Mouse (Mus musculus): ENCODE results near the gene Mvb12a. TPM values are rescaled to one million over a fixed set of nuclear protein-coding genes. Genes with fewer than 3 reads are reported as not detected.

Mvb12a gene
- total and polyA plus RNA-seq, 3 experiments, result 64.7 to 230 (median 74.4) TPM

- DNase-seq, result no peak
Observed at GRCm38 (mm10) chr8:71526272-71526671, 16.4 kb upstream of the Mvb12a start.

- DNase-seq, result no peak
Observed at GRCm38 (mm10) chr8:71527162-71527870, 15.4 kb upstream of the Mvb12a start.

GRCm38 (mm10) chr8:71528362-71529073, 14.2 kb upstream of the Mvb12a start:
- DNase-seq, result no peak

- peak; percentile 38 for DNase-seq
Observed at GRCm38 (mm10) chr8:71530735-71531467, 11.8 kb upstream of the Mvb12a start.

GRCm38 (mm10) chr8:71534263-71534810, 8.4 kb upstream of the Mvb12a start:
- DNase-seq, result no peak

GRCm38 (mm10) chr8:71535663-71536062, 7.1 kb upstream of the Mvb12a start:
- DNase-seq, result no peak

GRCm38 (mm10) chr8:71537028-71537867, 5.5 kb upstream of the Mvb12a start, which contains the start of gene Bst2:
Gene Bst2, minus strand, starts transcription at chr8:71537456.
- DNase-seq, result peak; percentile 95

GRCm38 (mm10) chr8:71543755-71544154, 1.0 kb downstream of the Mvb12a start:
- DNase-seq, result no peak

- no peak for DNase-seq
Observed at GRCm38 (mm10) chr8:71545053-71545452, 2.3 kb downstream of the Mvb12a start.

- no peak for DNase-seq
Observed at GRCm38 (mm10) chr8:71547590-71547989, 4.9 kb downstream of the Mvb12a start.

- no peak for DNase-seq
Observed at GRCm38 (mm10) chr8:71550754-71551153, 8.0 kb downstream of the Mvb12a start.

- no peak for DNase-seq
Observed at GRCm38 (mm10) chr8:71552770-71553169, 10.0 kb downstream of the Mvb12a start.

- no peak for DNase-seq
Observed at GRCm38 (mm10) chr8:71554001-71554400, 11.3 kb downstream of the Mvb12a start.

GRCm38 (mm10) chr8:71554644-71555043, 11.9 kb downstream of the Mvb12a start:
- DNase-seq, result no peak

- DNase-seq, result no peak
Observed at GRCm38 (mm10) chr8:71558071-71558957, 15.6 kb downstream of the Mvb12a start, which contains the start of gene Tmem221. Gene Tmem221, minus strand, starts transcription at chr8:71558871.

- DNase-seq, result peak; percentile 91
Observed at GRCm38 (mm10) chr8:71558958-71559690, 16.4 kb downstream of the Mvb12a start.

GRCm38 (mm10) chr8:71560071-71560470, 17.3 kb downstream of the Mvb12a start:
- DNase-seq, result no peak

- DNase-seq, result peak; percentile 70
Observed at GRCm38 (mm10) chr8:71560765-71561164, 18.0 kb downstream of the Mvb12a start.

GRCm38 (mm10) chr8:71561401-71561800, 18.7 kb downstream of the Mvb12a start:
- peak; percentile 68 for DNase-seq

GRCm38 (mm10) chr8:71562751-71563150, 20.0 kb downstream of the Mvb12a start:
- DNase-seq, result peak; percentile 89

Data from adrenal gland, adult 2 months (tissue).